Mouse (Mus musculus): ENCODE measurements around the gene Babam2. TPM values are rescaled to one million over a fixed set of nuclear protein-coding genes. Genes with fewer than 3 reads are reported as not detected.

The Babam2 gene
- total RNA-seq, 2 experiments from 2014 or later, result 30.2 TPM

- DNase-seq, result no peak
- no peak for TF ChIP-seq CTCF (IDR thresholded peaks at IDR 0.05)
- Histone ChIP-seq H3K4me3 (no peak overlapping the region), H3K27ac (peak overlapping the region; percentile 32; the same call in 1 of the 2 replicates)
- intact Hi-C loops (cut with DNase I), result no loop called here
These were observed 28.4 kb downstream of the Babam2 start for GRCm38 (mm10) chr5:31725885-31726284.

- intact Hi-C loops (cut with DNase I), result no loop called here
- no peak for TF ChIP-seq CTCF (IDR thresholded peaks at IDR 0.05)
- H3K27ac ChIP-seq, result peak overlapping the region; percentile 63
- no peak for DNase-seq
- no peak overlapping the region for H3K4me3 ChIP-seq
These were observed 30.0 kb downstream of the Babam2 start for GRCm38 (mm10) chr5:31727456-31727855.

- Histone ChIP-seq H3K4me3 (no peak overlapping the region), H3K27ac (no peak overlapping the region)
- intact Hi-C loops (cut with DNase I), result no loop called here
- TF ChIP-seq CTCF (IDR thresholded peaks at IDR 0.05), result no peak
- no peak for DNase-seq
These were observed 35.3 kb downstream of the Babam2 start for GRCm38 (mm10) chr5:31732644-31733338.

GRCm38 (mm10) chr5:31741931-31742330, 44.4 kb downstream of the Babam2 start:
- intact Hi-C loops (cut with DNase I), result no loop called here
- no peak overlapping the region for H3K4me3 ChIP-seq
- no peak for DNase-seq
- no peak overlapping the region for H3K27ac ChIP-seq
- TF ChIP-seq CTCF (IDR thresholded peaks at IDR 0.05), result no peak

- no peak for TF ChIP-seq CTCF (IDR thresholded peaks at IDR 0.05)
- Histone ChIP-seq H3K4me3 (no peak overlapping the region), H3K27ac (no peak overlapping the region)
- no peak for DNase-seq
- intact Hi-C loops (cut with DNase I), result no loop called here
These were observed 45.1 kb downstream of the Babam2 start for GRCm38 (mm10) chr5:31742521-31743031.

- DNase-seq, result no peak
- no peak for TF ChIP-seq CTCF (IDR thresholded peaks at IDR 0.05)
- Histone ChIP-seq H3K27ac (no peak overlapping the region), H3K4me3 (no peak overlapping the region)
- intact Hi-C loops (cut with DNase I), result no loop called here
These were observed 51.9 kb downstream of the Babam2 start for GRCm38 (mm10) chr5:31749401-31749800.

GRCm38 (mm10) chr5:31750231-31750925, 52.9 kb downstream of the Babam2 start:
- intact Hi-C loops (cut with DNase I), result no loop called here
- Histone ChIP-seq H3K4me3 (no peak overlapping the region), H3K27ac (peak overlapping the region; percentile 25)
- DNase-seq, result no peak
- no peak for TF ChIP-seq CTCF (IDR thresholded peaks at IDR 0.05)

GRCm38 (mm10) chr5:31750955-31751354, 53.5 kb downstream of the Babam2 start:
- DNase-seq, result peak; percentile 19
- intact Hi-C loops (cut with DNase I), result no loop called here
- Histone ChIP-seq H3K27ac (peak overlapping the region; percentile 50), H3K4me3 (no peak overlapping the region)
- no peak for TF ChIP-seq CTCF (IDR thresholded peaks at IDR 0.05)

GRCm38 (mm10) chr5:31754634-31755033, 57.1 kb downstream of the Babam2 start:
- Histone ChIP-seq H3K27ac (no peak overlapping the region), H3K4me3 (no peak overlapping the region)
- intact Hi-C loops (cut with DNase I), result no loop called here
- no peak for TF ChIP-seq CTCF (IDR thresholded peaks at IDR 0.05)
- DNase-seq, result no peak

GRCm38 (mm10) chr5:31755255-31755654, 57.8 kb downstream of the Babam2 start:
- Histone ChIP-seq H3K4me3 (no peak overlapping the region), H3K27ac (no peak overlapping the region)
- no peak for TF ChIP-seq CTCF (IDR thresholded peaks at IDR 0.05)
- peak; percentile 22 for DNase-seq
- intact Hi-C loops (cut with DNase I), result no loop called here

- H3K4me3 ChIP-seq, result no peak overlapping the region
- H3K27ac ChIP-seq, result no peak overlapping the region
- DNase-seq, result no peak
- intact Hi-C loops (cut with DNase I), result no loop called here
- no peak for TF ChIP-seq CTCF (IDR thresholded peaks at IDR 0.05)
These were observed 61.0 kb downstream of the Babam2 start for GRCm38 (mm10) chr5:31758310-31759091.

- H3K27ac ChIP-seq, result no peak overlapping the region
- intact Hi-C loops (cut with DNase I), result no loop called here
- H3K4me3 ChIP-seq, result no peak overlapping the region
- TF ChIP-seq CTCF (IDR thresholded peaks at IDR 0.05), result no peak
- no peak for DNase-seq
These were observed 64.4 kb downstream of the Babam2 start for GRCm38 (mm10) chr5:31761836-31762235.

- no peak for TF ChIP-seq CTCF (IDR thresholded peaks at IDR 0.05)
- H3K4me3 ChIP-seq, result no peak overlapping the region
- no peak for DNase-seq
- intact Hi-C loops (cut with DNase I), result no loop called here
- H3K27ac ChIP-seq, result no peak overlapping the region
These were observed 65.3 kb downstream of the Babam2 start for GRCm38 (mm10) chr5:31762773-31763172.

Measured in gastrocnemius, adult 2 months (tissue).